In the genomic region with DNA sequence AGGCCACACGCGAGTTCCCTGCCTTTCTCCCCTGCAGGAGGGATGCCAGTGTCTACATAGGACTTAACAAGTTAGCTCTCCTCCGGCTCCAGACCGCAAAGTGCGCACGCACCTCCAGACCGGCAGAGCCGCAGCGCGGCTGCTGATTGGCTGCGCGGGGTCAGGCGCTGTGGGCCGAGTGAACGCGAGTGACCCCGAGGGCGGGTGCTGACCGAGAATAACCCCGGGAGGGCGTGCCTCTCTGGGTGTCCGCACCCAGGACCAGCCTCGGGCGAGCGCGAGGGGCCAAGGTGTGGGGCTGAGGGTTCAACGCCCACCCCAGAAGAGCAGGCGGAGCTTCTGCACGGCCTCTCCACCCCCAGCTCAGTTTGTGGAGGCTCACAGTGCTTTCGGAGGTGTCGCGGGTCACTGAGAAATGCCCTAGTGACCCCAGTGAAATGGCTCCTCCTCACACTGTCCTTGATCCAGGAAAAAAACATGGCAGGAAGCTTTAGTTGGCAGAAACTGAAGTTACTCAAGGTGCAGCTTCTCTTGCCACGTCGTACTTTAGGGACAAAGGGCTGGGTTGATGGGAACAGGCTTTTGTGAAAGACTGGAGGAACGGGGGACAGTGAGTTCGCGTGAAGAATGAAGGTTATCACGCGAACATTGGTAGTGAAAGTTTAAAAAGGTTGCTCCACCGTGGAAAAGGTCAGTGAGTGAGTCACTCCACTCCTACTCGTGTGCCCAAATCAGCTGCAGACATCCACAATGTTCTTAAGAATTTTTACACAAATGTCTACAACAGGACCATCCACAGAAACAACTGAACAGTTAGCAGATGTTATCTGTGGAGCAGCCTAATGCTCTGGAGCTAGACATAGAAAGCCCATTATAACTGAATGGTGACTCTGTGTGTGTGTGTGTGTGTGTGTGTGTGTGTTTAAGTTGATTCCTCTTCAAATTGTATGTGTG, we compare ENCODE assay signal across 8 mouse cellular contexts. TPM values are rescaled to one million over a fixed set of nuclear protein-coding genes. Genes with fewer than 3 reads are reported as not detected.
DNase-seq lines count a peak whose midpoint lies in the region; ATAC-seq and TF ChIP-seq lines count a peak whose summit lies in the region.

No protein-coding gene starts in this region.

- H3K9ac ChIP-seq in heart, embryonic 11.5 days (ENCODE audit: low read depth, low read length): peak overlapping the region; percentile 73
- peak overlapping the region; percentile 45 for H3K9ac ChIP-seq in kidney, embryonic 15.5 days
- H3K9ac ChIP-seq in limb, embryonic 15.5 days: peak overlapping the region; percentile 42
- peak overlapping the region; percentile 67 for H3K9ac ChIP-seq in midbrain, postnatal 0 days (replicated peaks; ENCODE audit: low read length, poor library complexity, severe bottlenecking)

- H3K4me2 ChIP-seq in heart, embryonic 11.5 days: peak overlapping the region; percentile 86
- H3K4me2 ChIP-seq in kidney, embryonic 15.5 days: peak overlapping the region; percentile 69
- H3K4me2 ChIP-seq in limb, embryonic 15.5 days: peak overlapping the region; percentile 71
- peak overlapping the region; percentile 81 for H3K4me2 ChIP-seq in midbrain, postnatal 0 days (ENCODE audit: low read depth, low read length, poor library complexity, severe bottlenecking)

- H3K4me1 ChIP-seq in heart, embryonic 11.5 days (ENCODE audit: control insufficient read depth, insufficient read depth, low read length): peaks cover 9% of the 10 kb centered on the region
- H3K4me1 ChIP-seq in kidney, embryonic 15.5 days: peaks cover 20% of the 10 kb centered on the region
- H3K4me1 ChIP-seq in limb, embryonic 15.5 days: peaks cover 22% of the 10 kb centered on the region; the same call in 1 of the 2 replicates
- 0 out of 2 replicates have a peak, but pooled peaks cover 3% of the 10 kb centered on the region for H3K4me1 ChIP-seq in midbrain, postnatal 0 days (ENCODE audit: insufficient read depth, low read length)

- H3K36me3 ChIP-seq in heart, embryonic 11.5 days (ENCODE audit: control insufficient read depth, insufficient read depth, low read length): no peaks in the 10 kb centered on the region
- H3K36me3 ChIP-seq in kidney, embryonic 15.5 days: no peaks in the 10 kb centered on the region
- no peaks in the 10 kb centered on the region for H3K36me3 ChIP-seq in limb, embryonic 15.5 days
- H3K36me3 ChIP-seq in midbrain, postnatal 0 days (ENCODE audit: insufficient read depth, low read length): no peaks in the 10 kb centered on the region

- peak overlapping the region; percentile 50 for H3K4me3 ChIP-seq in heart, embryonic 11.5 days (ENCODE audit: low read depth, low read length)
- peak overlapping the region; percentile 52 for H3K4me3 ChIP-seq in kidney, embryonic 15.5 days (replicated peaks)
- peak overlapping the region; percentile 57 for H3K4me3 ChIP-seq in limb, embryonic 15.5 days
- H3K4me3 ChIP-seq in midbrain, postnatal 0 days (ENCODE audit: low read depth, low read length): peak overlapping the region; percentile 55

- TF ChIP-seq CTCF in midbrain, postnatal 0 days (IDR thresholded peaks at IDR 0.05): no peak

- ATAC-seq in erythroblast, adult 5-6 weeks (replicated peaks; ENCODE audit: low FRiP score, poor library complexity, severe bottlenecking): peak; percentile 96
- peak; percentile 98 for ATAC-seq in heart, embryonic 11.5 days (replicated peaks; ENCODE audit: insufficient number of reproducible peaks, low FRiP score, low TSS enrichment)
- peak; percentile 98 for ATAC-seq in kidney, embryonic 15.5 days (replicated peaks; ENCODE audit: low FRiP score)
- ATAC-seq in limb, embryonic 15.5 days (ENCODE audit: insufficient number of reproducible peaks, low FRiP score, low TSS enrichment, low read depth): peak; percentile 94
- ATAC-seq in midbrain, postnatal 0 days (ENCODE audit: low FRiP score): peak; percentile 96

- 5% methylated on average over 41 of the region's 41 CpGs for WGBS in heart, embryonic 11.5 days (ENCODE audit: insufficient replicate concordance)
- 3% methylated on average over 41 of the region's 41 CpGs for WGBS in kidney, embryonic 15.5 days
- 2% methylated on average over 41 of the region's 41 CpGs for WGBS in limb, embryonic 15.5 days
- WGBS in midbrain, postnatal 0 days: 4% methylated on average over 41 of the region's 41 CpGs

- no peaks in the 10 kb centered on the region for H3K9me3 ChIP-seq in heart, embryonic 11.5 days (replicated peaks; ENCODE audit: control insufficient read depth, low read length)
- no peaks in the 10 kb centered on the region for H3K9me3 ChIP-seq in kidney, embryonic 15.5 days (replicated peaks)
- no peaks in the 10 kb centered on the region for H3K9me3 ChIP-seq in limb, embryonic 15.5 days
- no peaks in the 10 kb centered on the region for H3K9me3 ChIP-seq in midbrain, postnatal 0 days (ENCODE audit: low read length)

- DNase-seq in B cell, adult 2 months: peak; percentile 98
- DNase-seq in brain, adult 2 months (ENCODE audit: low read depth, low spot score): peak; percentile 97
- DNase-seq in midbrain, postnatal 0 days (ENCODE audit: low spot score): peak; percentile 93
- peak; percentile 96 to 99 for DNase-seq in spleen, postnatal 10 days (ENCODE audit: low spot score in 2 of 2)

- no peaks in the 10 kb centered on the region for H3K27me3 ChIP-seq in heart, embryonic 11.5 days (ENCODE audit: control insufficient read depth, insufficient read depth, low read length)
- no peaks in the 10 kb centered on the region for H3K27me3 ChIP-seq in kidney, embryonic 15.5 days
- no peaks in the 10 kb centered on the region for H3K27me3 ChIP-seq in limb, embryonic 15.5 days
- no peaks in the 10 kb centered on the region for H3K27me3 ChIP-seq in midbrain, postnatal 0 days (ENCODE audit: insufficient read depth, low read length)

- H3K27ac ChIP-seq in heart, embryonic 11.5 days (ENCODE audit: low read depth, low read length): peak overlapping the region; percentile 89
- peak overlapping the region; percentile 87 for H3K27ac ChIP-seq in kidney, embryonic 15.5 days
- peak overlapping the region; percentile 92 for H3K27ac ChIP-seq in limb, embryonic 15.5 days
- H3K27ac ChIP-seq in midbrain, postnatal 0 days (ENCODE audit: low read depth, low read length): peak overlapping the region; percentile 80

RNA-seq across cellular contexts. Expression of gene Scd1, which starts 18.9 kb away (rescaled TPM):
- 10.0 and 11.3 TPM in 2 replicates for total RNA-seq in erythroblast, adult 5-6 weeks (2015; ENCODE audit: low replicate concordance)
- total RNA-seq in erythroblast, adult 5-6 weeks (2017; ENCODE audit: low replicate concordance): 9.5 and 11.2 TPM in 2 replicates
- 2.1 and 2.2 TPM in 2 replicates for polyA plus RNA-seq in heart, embryonic 11.5 days (2014; fragmentation: Nextera tagmentation; extraction: Ambion mirVana)
- polyA plus RNA-seq in kidney, embryonic 15.5 days (2015; fragmentation: Nextera tagmentation; extraction: Ambion mirVana): 4.1 and 5.2 TPM in 2 replicates
- polyA plus RNA-seq in limb, embryonic 15.5 days (2015; fragmentation: Nextera tagmentation; extraction: Ambion mirVana): 5.0 and 6.5 TPM in 2 replicates
- 38.5 and 42.3 TPM in 2 replicates for total RNA-seq in midbrain, postnatal 0 days (2014; rRNA removed)
- polyA plus RNA-seq in midbrain, postnatal 0 days (2015; fragmentation: Nextera tagmentation; extraction: Ambion mirVana): 7.1 and 7.5 TPM in 2 replicates

RNA-seq across cellular contexts. Expression of gene Scd4, which starts 55.9 kb away (rescaled TPM):
- total RNA-seq in erythroblast, adult 5-6 weeks (2015; ENCODE audit: low replicate concordance): 0.38 TPM in 1 of 2 replicates, not detected in the other
- not detected in 2 replicates for total RNA-seq in erythroblast, adult 5-6 weeks (2017; ENCODE audit: low replicate concordance)
- polyA plus RNA-seq in heart, embryonic 11.5 days (2014; fragmentation: Nextera tagmentation; extraction: Ambion mirVana): 0.11 and 0.18 TPM in 2 replicates
- polyA plus RNA-seq in kidney, embryonic 15.5 days (2015; fragmentation: Nextera tagmentation; extraction: Ambion mirVana): 0.09 and 0.10 TPM in 2 replicates
- 0.20 and 0.41 TPM in 2 replicates for polyA plus RNA-seq in limb, embryonic 15.5 days (2015; fragmentation: Nextera tagmentation; extraction: Ambion mirVana)
- 0.33 and 0.44 TPM in 2 replicates for total RNA-seq in midbrain, postnatal 0 days (2014; rRNA removed)
- 0.17 TPM in 1 of 2 replicates, not detected in the other for polyA plus RNA-seq in midbrain, postnatal 0 days (2015; fragmentation: Nextera tagmentation; extraction: Ambion mirVana)

Comparison
In these comparisons a context has a peak if more than half of its experiments do, and no peak if none do; other contexts are left out.
1. Peak in every context shown above with its lines: DNase-seq, ATAC-seq, H3K4me3 ChIP-seq and H3K27ac ChIP-seq.